Mouse (Mus musculus): Measurements from ENCODE around the gene Nphp3. TPM values are rescaled to one million over a fixed set of nuclear protein-coding genes. Genes with fewer than 3 reads are reported as not detected.

Nphp3 gene
- polyA plus RNA-seq, 1 experiment from 2014 or later = 5.4 TPM

DNA sequence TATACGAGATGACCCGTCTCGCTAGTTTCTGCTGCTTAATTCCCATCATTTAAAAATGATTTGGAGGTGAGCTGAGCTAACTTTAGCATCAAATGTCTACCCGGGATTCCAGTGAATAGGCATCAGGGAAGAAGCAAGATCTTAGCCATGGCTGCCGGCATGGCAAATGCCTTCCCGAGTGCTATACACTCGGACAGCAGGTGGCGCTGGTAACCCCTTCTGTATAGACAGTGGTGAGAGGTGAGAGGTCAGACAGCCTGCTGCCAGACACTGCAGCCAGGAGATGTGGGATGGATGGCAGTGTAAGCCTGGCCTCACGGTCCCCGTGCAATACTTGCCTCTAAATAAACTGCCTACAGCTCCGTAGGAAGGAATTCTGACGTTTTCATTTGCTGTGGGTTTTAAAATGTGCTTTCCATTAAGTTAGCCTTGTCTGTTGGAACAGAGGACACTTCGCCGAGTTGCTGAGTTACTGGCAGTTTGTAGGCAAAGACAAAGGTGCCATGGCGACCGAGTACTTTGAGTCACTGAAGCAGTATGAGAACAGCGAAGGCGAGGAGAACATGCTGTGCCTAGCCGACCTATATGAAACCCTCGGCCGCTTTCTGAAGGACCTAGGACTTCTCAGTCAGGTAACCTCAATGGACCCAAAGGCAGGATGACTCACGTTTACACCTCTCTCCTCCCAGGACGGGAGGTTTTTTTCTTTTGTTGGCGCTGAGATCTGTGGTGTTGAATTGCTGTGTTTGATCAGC, 33.1 kb downstream of the Nphp3 start:
- 49% methylated on average over 24 of the region's 24 CpGs for WGBS
- Histone ChIP-seq H3K4me3 (no peak overlapping the region), H3K9me3 (no peaks in the 10 kb centered on the region), H3K27ac (no peak overlapping the region), H3K36me3 (peaks cover 32% of the 10 kb centered on the region), H3K27me3 (ENCODE audit: insufficient read depth, poor library complexity, severe bottlenecking) (no peaks in the 10 kb centered on the region), H3K4me1 (0 out of 2 replicates have a peak, but pooled peaks cover 6% of the 10 kb centered on the region)
- peak; percentile 87 for DNase-seq (ENCODE audit: low spot score)

DNA sequence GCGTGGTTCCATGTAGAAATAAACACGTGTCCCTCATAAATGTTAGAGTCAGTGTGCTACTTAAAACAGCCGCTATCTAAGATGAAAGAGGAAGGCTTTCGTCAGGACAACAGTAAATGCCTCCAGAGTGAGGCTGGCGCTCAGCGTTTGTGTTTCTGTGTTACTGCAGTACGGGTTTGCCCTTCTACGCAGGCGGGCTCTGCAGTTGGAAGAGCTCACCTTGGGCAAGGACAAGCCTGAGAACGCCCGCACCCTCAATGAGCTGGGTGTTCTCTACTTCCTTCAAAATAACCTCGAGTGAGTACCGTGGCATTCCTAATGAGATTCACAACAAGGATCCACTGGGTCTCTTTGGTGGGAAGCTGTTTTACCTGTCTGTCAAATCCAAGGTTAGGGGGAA, 35.9 kb downstream of the Nphp3 start:
- Histone ChIP-seq H3K27ac (no peak overlapping the region), H3K27me3 (ENCODE audit: insufficient read depth, poor library complexity, severe bottlenecking) (no peaks in the 10 kb centered on the region)
- WGBS = 85% methylated on average over 13 of the region's 13 CpGs

DNA sequence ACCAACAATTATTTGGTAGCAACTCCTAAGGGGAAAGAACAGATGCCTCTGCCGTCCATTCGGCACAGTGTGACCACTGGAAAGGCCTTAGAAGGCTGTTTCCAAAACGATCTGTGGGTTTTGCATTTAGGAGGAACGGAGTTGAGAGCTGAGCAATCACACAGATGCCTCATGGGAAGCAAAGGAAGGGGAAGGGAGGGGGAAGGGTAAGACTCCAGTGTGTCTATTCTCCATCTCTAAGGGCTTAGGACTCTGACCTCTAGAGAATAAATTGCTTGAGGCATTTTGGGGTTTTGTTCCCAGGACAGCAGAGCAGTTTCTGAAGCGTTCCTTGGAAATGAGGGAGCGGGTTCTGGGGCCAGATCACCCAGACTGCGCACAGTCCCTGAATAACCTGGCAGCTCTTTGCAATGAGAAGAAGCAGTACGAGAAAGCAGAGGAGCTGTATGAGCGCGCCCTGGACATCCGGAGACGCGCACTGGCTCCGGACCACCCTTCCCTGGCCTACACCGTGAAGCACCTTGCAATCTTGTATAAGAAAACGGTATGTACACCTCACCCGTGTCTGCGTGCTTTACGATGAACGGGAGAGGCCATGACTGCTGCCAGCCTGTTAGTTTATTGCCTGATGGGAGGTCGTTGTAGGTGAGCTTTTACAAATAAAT, 36.8 kb downstream of the Nphp3 start:
- no peaks in the 10 kb centered on the region for H3K27me3 ChIP-seq (ENCODE audit: insufficient read depth, poor library complexity, severe bottlenecking)
- H3K9me3 ChIP-seq = no peaks in the 10 kb centered on the region
- no peak overlapping the region for H3K4me3 ChIP-seq
- 0 out of 2 replicates have a peak, but pooled peaks cover 6% of the 10 kb centered on the region for H3K4me1 ChIP-seq
- peaks cover 21% of the 10 kb centered on the region for H3K36me3 ChIP-seq
- H3K27ac ChIP-seq = no peak overlapping the region
- WGBS = 91% methylated on average over 21 of the region's 21 CpGs
- peak; percentile 65 for DNase-seq (ENCODE audit: low spot score)

More for the DNA sequence above, 35.9 kb downstream of the Nphp3 start:
- H3K36me3 ChIP-seq = peaks cover 23% of the 10 kb centered on the region
- no peak overlapping the region for H3K4me3 ChIP-seq
- 0 out of 2 replicates have a peak, but pooled peaks cover 6% of the 10 kb centered on the region for H3K4me1 ChIP-seq
- peak; percentile 33 for DNase-seq (ENCODE audit: low spot score)
- no peaks in the 10 kb centered on the region for H3K9me3 ChIP-seq

DNA sequence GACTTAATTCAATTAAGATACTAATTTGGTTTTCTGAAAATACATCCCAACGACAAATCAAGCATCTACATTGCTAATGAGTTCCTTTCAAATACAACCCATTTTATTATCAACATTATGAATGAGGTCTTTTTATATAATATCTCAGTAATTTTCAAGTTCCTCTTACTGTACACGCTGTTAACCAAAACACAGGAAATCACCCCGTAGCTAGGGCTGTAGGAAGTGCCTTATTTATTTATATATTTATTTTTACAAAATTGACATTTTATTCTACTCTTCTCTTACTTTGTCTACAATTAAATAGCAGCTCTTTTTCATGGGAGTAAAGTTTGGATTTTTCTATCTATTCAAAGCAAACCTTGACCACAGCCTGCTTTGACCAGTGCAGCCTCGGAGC, 37.4 kb downstream of the Nphp3 start:
- no peak overlapping the region for H3K4me3 ChIP-seq
- no peak overlapping the region for H3K27ac ChIP-seq
- no peaks in the 10 kb centered on the region for H3K27me3 ChIP-seq (ENCODE audit: insufficient read depth, poor library complexity, severe bottlenecking)
- peaks cover 21% of the 10 kb centered on the region for H3K36me3 ChIP-seq
- H3K4me1 ChIP-seq = 0 out of 2 replicates have a peak, but pooled peaks cover 6% of the 10 kb centered on the region
- 88% methylated on average over 4 of the region's 4 CpGs for WGBS
- H3K9me3 ChIP-seq = no peaks in the 10 kb centered on the region
- no peak for DNase-seq (ENCODE audit: low spot score)

DNA sequence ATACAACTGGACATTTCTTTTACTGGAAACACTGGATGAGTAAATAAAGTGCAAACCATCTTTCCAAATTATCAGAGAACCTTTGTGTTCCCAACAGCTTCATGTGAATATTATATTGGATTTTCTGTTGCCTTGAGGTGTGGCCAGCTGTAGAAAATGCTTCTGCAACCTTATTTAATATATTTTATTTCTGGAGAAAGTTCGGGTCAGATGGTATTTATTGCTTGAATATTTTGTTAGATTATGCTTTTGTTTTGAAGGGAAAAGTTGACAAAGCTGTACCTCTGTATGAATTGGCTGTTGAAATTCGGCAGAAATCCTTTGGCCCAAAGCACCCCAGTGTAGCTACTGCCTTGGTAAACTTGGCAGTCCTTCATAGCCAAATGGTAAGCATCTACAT, 38.0 kb downstream of the Nphp3 start, which contains the start of gene Gm28305:
Gene Gm28305, plus strand, starts transcription at position 301 of the 400 bp plus-strand sequence.
- no peaks in the 10 kb centered on the region for H3K9me3 ChIP-seq
- 64% methylated on average over 2 of the region's 2 CpGs for WGBS
- H3K4me3 ChIP-seq = no peak within 1 kb of the TSS
- peak; percentile 3 for DNase-seq (ENCODE audit: low spot score)
- H3K4me1 ChIP-seq = 0 out of 2 replicates have a peak, but pooled peaks cover 6% of the 10 kb centered on the region
- H3K27me3 ChIP-seq (ENCODE audit: insufficient read depth, poor library complexity, severe bottlenecking) = no peaks in the 10 kb centered on the region
- H3K36me3 ChIP-seq = peaks cover 21% of the 10 kb centered on the region
- no peak within 1 kb of the TSS for H3K27ac ChIP-seq

DNA sequence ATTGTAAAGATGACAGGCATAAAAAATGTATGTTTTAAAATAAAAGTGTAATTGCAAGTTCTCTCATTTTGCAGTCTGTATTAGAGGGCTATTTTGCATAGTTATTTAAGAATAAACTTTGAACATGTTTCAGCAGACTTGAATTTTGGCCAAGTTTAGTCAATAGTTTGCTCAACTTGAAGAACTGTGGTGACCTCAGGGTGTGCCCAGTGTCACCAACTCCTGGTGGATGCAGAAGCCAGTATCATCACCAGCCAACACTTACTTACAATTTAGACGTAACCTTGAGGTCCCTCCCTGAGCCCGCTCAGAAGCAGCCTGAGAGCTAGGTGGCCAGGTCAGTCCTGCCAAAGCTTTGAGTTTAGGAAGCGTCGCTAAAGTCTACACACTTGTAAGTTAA, 41.3 kb downstream of the Nphp3 start:
- Histone ChIP-seq H3K36me3 (peaks cover 34% of the 10 kb centered on the region), H3K4me3 (no peak overlapping the region), H3K27me3 (ENCODE audit: insufficient read depth, poor library complexity, severe bottlenecking) (no peaks in the 10 kb centered on the region), H3K4me1 (no peaks in the 10 kb centered on the region), H3K27ac (no peak overlapping the region), H3K9me3 (no peaks in the 10 kb centered on the region)
- DNase-seq (ENCODE audit: low spot score) = peak; percentile 48
- 80% methylated on average over 4 of the region's 4 CpGs for WGBS

DNA sequence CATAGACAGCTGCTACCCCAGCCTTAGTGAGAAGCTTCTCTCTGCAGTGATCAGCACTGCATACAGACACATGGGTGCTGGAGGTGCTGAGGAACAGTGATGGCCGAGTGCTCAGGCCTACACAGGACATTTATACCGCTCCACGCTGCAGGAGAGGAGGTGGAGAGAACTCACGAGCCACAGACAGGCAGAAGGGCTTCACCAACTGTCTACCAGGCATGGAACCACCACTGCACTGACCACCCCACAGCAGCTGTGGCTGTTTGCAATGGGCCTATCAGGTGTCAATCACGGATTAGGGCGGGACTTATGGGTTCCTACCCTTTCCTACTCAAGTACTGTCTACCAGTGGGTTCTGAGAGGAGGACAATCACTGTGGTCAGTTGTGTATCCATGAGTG, 48.7 kb downstream of the Nphp3 start:
- H3K9me3 ChIP-seq = no peaks in the 10 kb centered on the region
- no peak overlapping the region for H3K27ac ChIP-seq
- no peak overlapping the region for H3K4me3 ChIP-seq
- no peaks in the 10 kb centered on the region for H3K27me3 ChIP-seq (ENCODE audit: insufficient read depth, poor library complexity, severe bottlenecking)
- no peaks in the 10 kb centered on the region for H3K4me1 ChIP-seq
- WGBS = 90% methylated on average over 6 of the region's 6 CpGs
- peaks cover 96% of the 10 kb centered on the region for H3K36me3 ChIP-seq
- DNase-seq (ENCODE audit: low spot score) = peak; percentile 58

DNA sequence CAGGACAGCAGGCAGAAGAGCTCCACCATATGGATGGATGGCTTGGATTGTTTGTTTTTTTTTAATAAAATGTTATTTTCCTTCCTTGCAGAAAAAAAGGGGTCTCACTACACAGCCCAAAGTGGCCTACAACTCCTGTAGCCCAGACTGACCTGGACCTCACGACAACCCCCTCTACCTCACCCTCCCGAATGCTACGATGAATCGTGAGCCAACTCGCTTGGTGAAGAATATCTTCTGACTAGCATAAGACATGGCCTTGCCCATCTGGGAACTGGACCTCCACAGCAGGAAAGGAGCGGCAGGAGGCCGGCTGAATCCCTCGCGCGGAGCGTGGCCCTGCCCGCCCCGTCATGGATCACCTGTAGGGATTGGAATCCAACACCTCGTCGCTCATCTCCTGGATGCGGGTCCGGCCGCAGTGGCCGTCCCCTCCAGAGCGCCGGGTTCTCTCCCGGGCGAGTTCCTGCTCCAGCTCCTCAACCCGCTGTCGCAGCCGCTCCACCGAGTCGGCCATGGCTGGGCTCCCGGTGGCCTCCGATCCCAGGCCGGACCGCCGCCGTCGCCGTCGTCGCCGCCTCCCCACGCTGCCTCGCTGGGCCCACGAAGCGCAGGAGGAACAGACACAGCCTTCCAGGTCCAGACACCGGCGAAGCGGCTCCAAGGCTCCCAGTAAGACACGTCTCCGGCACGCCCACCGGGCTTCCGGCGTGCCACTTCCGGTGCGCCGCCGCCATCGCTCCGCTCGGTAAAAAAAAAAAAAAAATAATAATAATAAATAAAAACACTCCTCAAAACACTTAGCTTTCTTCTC, 60.3 kb downstream of the Nphp3 start, which contains the start of gene Uba5:
Gene Uba5, minus strand, starts transcription at position 705 of the 814 bp plus-strand sequence.
- H3K4me3 ChIP-seq = peak within 1 kb of the TSS; percentile 97
- peak within 1 kb of the TSS; percentile 92 for H3K27ac ChIP-seq
- DNase-seq (ENCODE audit: low spot score) = no peak
- H3K9me3 ChIP-seq = no peaks in the 10 kb centered on the region
- H3K4me1 ChIP-seq = peaks cover 17% of the 10 kb centered on the region
- peaks cover 24% of the 10 kb centered on the region for H3K36me3 ChIP-seq
- H3K27me3 ChIP-seq (ENCODE audit: insufficient read depth, poor library complexity, severe bottlenecking) = no peaks in the 10 kb centered on the region
- WGBS = under 1% methylated on average over 59 of the region's 59 CpGs

DNA sequence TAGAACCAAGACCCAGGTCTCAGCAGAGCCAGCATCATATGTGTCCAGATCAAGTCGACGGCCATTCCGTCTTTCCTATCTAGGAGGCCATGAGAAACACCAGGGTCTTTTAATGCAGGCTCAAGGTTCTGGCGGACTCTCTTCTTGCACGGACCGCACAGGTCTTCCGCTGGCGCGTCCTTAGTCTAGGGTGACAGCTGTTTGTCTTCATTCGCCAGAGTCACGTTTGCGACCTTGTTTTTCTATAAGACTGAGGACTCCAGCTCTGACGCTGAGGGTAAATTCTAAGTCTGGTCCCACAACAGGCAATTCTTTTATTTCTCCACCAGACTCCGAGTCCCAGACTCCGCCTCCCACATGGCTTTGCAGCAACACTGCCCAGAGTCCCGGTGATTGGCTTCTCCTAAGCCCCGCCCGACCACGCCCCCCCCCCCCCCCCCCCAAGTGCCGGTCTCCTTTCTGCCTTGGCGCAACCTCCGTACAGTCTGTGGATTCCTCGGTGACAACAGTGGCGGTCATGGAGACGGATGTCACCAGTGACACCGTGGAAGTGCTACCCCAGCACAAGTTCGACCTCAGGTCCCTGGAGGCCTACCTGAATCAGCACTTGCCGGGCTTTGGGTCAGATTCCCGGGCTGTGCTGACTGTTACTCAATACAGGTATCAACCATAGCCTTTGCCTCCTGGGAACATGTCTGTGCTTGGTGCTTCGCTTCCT, 61.1 kb downstream of the Nphp3 start, which contains the start of gene Acad11:
Gene Acad11, plus strand, starts transcription at position 134 of the 718 bp plus-strand sequence.
- H3K4me3 ChIP-seq = peak within 1 kb of the TSS; percentile 97
- H3K4me1 ChIP-seq = peaks cover 17% of the 10 kb centered on the region
- peak; percentile 94 for DNase-seq (ENCODE audit: low spot score)
- peak within 1 kb of the TSS; percentile 92 for H3K27ac ChIP-seq
- H3K27me3 ChIP-seq (ENCODE audit: insufficient read depth, poor library complexity, severe bottlenecking) = no peaks in the 10 kb centered on the region
- WGBS = under 1% methylated on average over 29 of the region's 30 CpGs
- H3K36me3 ChIP-seq = peaks cover 17% of the 10 kb centered on the region
- no peaks in the 10 kb centered on the region for H3K9me3 ChIP-seq

DNA sequence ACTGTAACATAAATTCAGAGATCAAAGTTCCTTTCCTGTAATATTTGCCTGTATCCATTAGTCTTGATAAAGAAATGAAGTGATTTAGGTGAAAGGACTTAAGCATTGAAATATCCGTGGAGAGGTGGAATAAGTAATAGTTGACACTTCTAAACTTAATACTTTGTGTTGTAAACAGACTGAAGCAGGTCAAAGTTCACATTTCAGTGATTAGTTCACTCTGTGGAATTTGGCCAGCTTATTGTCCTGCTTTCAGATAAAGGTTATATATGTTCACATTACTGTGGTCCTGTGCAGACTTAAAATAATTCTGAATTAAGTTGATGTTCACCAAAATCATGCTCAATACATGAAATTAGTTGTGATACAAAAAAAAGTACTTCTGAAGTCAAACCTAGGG, 62.2 kb downstream of the Nphp3 start:
- 30% methylated on average over 1 of the region's 1 CpGs for WGBS
- peaks cover 11% of the 10 kb centered on the region for H3K36me3 ChIP-seq
- peaks cover 17% of the 10 kb centered on the region for H3K4me1 ChIP-seq
- no peak overlapping the region for H3K27ac ChIP-seq
- no peaks in the 10 kb centered on the region for H3K27me3 ChIP-seq (ENCODE audit: insufficient read depth, poor library complexity, severe bottlenecking)
- H3K9me3 ChIP-seq = no peaks in the 10 kb centered on the region
- H3K4me3 ChIP-seq = no peak overlapping the region
- no peak for DNase-seq (ENCODE audit: low spot score)

DNA sequence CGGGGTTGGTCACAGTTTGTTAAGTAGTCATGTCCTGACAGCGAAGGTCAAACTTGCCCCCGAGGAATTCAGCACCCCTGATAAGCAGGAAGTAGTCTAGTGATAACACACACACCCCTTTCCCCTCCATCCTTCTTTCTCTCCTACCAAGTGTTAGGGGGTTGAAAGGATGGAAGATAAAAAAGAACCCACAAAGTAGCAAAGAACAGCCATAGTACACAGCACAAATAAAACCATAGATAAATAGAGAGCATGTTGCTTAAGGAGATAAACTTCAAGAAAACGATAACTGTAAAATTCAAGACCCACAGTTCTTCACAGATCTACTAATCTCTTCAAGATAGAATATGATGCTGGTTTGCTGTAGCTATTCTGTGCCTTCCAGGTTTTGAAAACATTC, 67.9 kb downstream of the Nphp3 start:
- Histone ChIP-seq H3K27ac (no peak overlapping the region), H3K36me3 (peaks cover 3% of the 10 kb centered on the region; the same call in 1 of the 2 replicates), H3K9me3 (no peaks in the 10 kb centered on the region), H3K27me3 (ENCODE audit: insufficient read depth, poor library complexity, severe bottlenecking) (no peaks in the 10 kb centered on the region), H3K4me3 (no peak overlapping the region), H3K4me1 (no peaks in the 10 kb centered on the region)
- WGBS = 42% methylated on average over 4 of the region's 4 CpGs
- DNase-seq (ENCODE audit: low spot score) = no peak

Measured in heart, embryonic 10.5 days (tissue).